Mouse (Mus musculus): ENCODE results near the gene Olfr127.
"Not testable (repeated sequence)": the region's sequence is repeated elsewhere in the genome, so short reads cannot be mapped to it uniquely, and the experiment has no call there.

The Olfr127 gene
- long read RNA-seq, experiment 1 = 0 reads
- long read RNA-seq, experiment 2 = 0 reads

DNA sequence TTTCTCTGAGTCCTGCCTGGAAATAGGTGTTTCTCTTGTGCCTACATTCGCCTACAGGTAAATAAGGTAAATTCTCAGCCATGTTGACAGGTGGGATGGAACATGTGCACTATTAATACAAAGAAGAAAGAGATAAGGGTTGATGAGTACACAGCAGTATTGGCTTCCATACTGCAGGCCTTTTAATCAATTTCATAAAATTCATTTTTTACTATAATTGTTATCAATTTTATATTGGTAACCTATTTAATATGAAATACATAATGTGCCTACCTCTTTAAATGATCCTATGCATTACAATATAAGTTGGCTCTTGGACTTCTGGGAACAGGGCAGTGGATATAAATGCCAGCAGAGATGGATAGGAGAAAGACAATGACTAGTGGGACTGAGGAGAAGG, at the start of gene Olfr127:
Gene Olfr127, plus strand, starts transcription at position 301 of the 400 bp plus-strand sequence.
- intact Hi-C loops (cut with DNase I) = no loop called here

DNA sequence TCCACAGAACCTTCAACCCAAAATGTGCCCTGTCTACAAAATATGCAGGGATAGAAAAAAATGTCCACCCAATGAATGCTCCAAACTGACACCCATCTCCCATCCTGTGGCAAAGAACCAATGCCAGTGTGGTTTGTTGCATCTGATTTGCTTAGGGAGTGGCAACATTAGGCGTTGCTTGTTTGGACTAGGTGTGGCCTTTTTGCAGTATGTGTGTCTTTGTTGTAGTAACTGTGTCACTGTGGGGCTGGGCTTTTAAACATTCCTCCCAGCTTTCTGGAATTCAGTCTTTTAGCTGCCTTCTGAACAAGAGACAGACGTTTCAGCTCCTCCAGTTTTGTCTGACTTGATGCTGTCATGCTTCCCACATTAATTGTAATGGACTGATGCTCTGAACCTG, 36.3 kb upstream of the Olfr127 start:
- intact Hi-C loops (cut with DNase I) = no loop called here

DNA sequence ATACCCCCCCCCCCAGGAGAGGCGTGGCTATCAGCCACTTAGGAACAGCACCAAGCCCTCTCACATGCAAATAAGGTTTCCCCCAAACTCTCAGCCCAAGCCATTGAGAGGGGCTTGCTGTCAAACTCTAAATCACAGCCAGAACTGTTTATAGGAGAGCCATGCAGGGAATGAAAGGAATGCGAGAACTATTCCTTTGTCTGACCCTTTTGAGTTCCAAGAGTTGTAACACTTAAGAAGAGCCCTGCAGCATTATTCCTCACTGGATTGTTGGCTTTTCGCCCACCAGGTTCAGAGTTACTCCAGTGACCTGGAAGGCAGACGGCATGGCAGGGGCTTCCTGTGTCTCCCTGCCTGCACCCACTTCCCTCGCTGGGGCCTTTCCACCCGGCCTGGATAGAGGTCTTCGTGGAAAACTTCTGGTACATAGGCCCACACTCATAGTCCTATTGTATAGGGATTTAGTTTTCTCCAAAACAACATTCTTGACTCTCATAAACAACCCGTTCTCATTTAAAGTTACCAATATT, 30.5 kb upstream of the Olfr127 start:
- intact Hi-C loops (cut with DNase I) = no loop called here

DNA sequence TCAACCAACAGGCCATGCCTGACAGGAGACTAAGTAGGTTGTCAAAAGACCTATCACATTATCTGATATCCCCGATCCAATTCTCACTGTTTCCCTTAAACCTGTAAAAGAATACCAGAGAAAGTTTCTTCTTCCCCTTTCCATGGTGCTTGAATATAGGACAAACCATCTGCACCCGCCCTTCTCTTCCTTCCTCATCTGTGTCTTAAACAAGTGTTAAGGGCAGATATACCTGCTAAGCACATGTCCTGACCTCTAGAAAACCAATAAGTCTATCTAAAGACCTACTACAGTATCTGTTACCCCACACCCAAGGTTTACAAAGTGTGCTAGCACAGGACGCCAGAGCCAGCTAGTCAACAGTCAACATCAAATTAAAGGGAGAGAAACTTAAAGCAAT, 26.4 kb upstream of the Olfr127 start:
- intact Hi-C loops (cut with DNase I) = no loop called here

DNA sequence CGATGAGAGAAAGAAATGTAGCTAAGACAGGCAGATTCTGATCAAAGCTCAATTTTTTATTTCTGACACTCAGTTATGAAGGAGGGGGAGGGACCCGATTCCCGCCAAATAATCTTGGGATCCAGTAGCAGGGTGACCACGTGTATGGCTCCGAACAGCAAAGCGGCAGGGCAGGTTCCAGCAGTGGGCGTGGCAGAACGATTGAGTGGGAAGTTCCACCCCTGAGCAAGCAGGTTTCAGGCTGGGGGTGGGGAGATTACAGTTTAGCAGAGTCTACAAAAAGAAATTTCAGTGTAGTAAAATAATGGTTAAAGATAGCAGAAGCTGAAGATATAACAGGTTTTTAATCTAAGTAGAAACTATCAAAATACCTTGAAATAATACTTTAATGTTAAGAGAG, 6.6 kb downstream of the Olfr127 start:
- intact Hi-C loops (cut with DNase I) = not testable (repeated sequence)

DNA sequence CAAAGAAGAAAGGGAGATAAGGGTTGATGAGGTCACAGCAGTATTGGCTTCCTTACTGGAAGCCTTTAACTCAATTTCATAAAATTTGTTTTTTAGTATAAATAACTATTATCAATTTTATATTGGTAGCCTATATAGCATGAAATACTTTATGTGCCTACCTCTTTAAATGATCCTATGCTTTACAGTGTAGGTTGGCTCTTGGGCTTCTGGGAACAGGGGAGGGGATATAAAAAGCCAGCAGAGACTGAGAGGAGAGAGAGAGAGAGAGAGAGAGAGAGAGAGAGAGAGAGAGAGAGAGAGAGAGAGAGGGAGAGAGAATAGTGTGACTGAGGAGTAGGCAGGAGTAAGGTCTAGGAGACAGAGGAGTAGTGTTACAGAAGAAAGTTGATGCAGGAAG, 20.0 kb downstream of the Olfr127 start, which contains the start of gene Olfr128:
Gene Olfr128, plus strand, starts transcription at position 301 of the 400 bp plus-strand sequence.
- intact Hi-C loops (cut with DNase I) = no loop called here

DNA sequence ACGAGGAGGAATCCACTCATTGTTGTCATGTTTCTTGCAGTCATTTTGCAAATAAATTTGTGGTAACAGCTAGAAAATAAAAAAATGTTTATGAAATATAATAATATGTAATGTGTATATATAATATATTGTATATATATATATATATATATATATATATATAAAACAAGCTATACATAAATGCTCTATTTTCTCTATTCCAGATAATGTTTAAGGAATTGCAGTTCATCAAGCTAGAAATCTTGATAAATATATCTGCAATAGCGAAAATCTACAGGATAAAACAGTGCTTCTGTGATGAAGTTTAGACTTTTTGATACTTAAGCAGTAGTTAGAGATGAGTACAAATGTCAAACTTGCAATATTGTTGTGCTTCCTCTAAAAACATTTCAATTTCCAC, 52.7 kb downstream of the Olfr127 start, which contains the start of gene Olfr761:
Gene Olfr761, minus strand, starts transcription at position 101 of the 400 bp plus-strand sequence.
- intact Hi-C loops (cut with DNase I) = no loop called here

Data from adrenal gland (tissue).